In the genomic region with DNA sequence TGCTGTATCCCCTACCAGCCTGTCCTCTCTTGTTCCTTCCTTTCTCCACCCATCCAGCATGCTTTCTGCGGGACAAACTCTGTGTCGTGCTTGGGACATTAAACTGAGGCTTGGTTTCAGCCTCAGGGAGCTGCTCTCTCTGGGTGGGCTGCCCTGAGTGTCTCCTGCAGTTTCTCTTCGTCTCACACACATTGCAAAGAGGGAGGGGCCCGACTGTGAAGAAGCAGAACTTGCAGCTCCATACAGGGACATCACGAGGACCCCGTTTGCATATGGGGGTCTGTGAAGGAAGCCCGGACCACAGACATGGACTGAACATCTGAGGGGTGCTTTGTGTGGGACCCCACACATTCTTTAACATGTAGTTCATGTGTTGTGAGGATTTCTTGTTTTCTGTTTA, we compare ENCODE assay signal across 36 mouse cellular contexts.
"Had no signal": no experiment of that assay in that cellular context is flagged by ENCODE, and none has a peak within 500 bp of the region (broad histone marks: within the 10 kb centered on the region; RNA-seq: fewer than 3 reads in every experiment).

No protein-coding gene starts in this region.

- H3K9me3 ChIP-seq: heart, embryonic 10.5 days; heart, embryonic 13.5 days; heart, embryonic 15.5 days; hindbrain, embryonic 10.5 days; hindbrain, embryonic 12.5 days; hindbrain, embryonic 15.5 days; intestine, embryonic 15.5 days; kidney, embryonic 15.5 days had no signal

- H3K4me3 ChIP-seq: heart, adult 2 months; heart, embryonic 10.5 days; heart, embryonic 12.5 days; heart, embryonic 13.5 days; heart, embryonic 15.5 days; hindbrain, embryonic 10.5 days; hindbrain, embryonic 12.5 days; hindbrain, embryonic 13.5 days; hindbrain, embryonic 15.5 days; intestine, embryonic 15.5 days; kidney, embryonic 15.5 days; layer of hippocampus, adult 2 months had no signal

- H3K4me1 ChIP-seq: heart, embryonic 10.5 days; heart, embryonic 12.5 days; heart, embryonic 13.5 days; hindbrain, embryonic 10.5 days; hindbrain, embryonic 12.5 days; hindbrain, embryonic 13.5 days; hindbrain, embryonic 15.5 days; intestine, embryonic 15.5 days; kidney, embryonic 15.5 days had no signal

- H3K4me2 ChIP-seq: heart, embryonic 11.5 days; heart, embryonic 12.5 days; heart, embryonic 13.5 days; heart, embryonic 15.5 days; hindbrain, embryonic 12.5 days; hindbrain, embryonic 13.5 days; hindbrain, embryonic 14.5 days; hindbrain, embryonic 15.5 days; intestine, embryonic 15.5 days; kidney, embryonic 15.5 days had no signal

- DNase-seq: heart, adult 18-20 months; heart, adult 2 months; heart, postnatal 10 days; heart, postnatal 14 days; heart, postnatal 36 days; heart, postnatal 4 days; kidney, adult 11 months; kidney, adult 18-20 months; kidney, adult 2 months; kidney, adult 8-10 months; kidney, adult 9 months; kidney, postnatal 10 days; kidney, postnatal 14 days; kidney, postnatal 25 days; kidney, postnatal 36 days; kidney, postnatal 4 days; layer of hippocampus, adult 9-11 months had no signal

- H3K27ac ChIP-seq: heart, adult 2 months; heart, embryonic 10.5 days; heart, embryonic 13.5 days; heart, embryonic 15.5 days; hindbrain, embryonic 10.5 days; hindbrain, embryonic 12.5 days; hindbrain, embryonic 13.5 days; hindbrain, embryonic 14.5 days; hindbrain, embryonic 15.5 days; hindbrain, postnatal 0 days; intestine, embryonic 15.5 days; kidney, embryonic 15.5 days; kidney, postnatal 0 days; layer of hippocampus, adult 2 months had no signal

- H3K9ac ChIP-seq: heart, embryonic 12.5 days; heart, embryonic 13.5 days; heart, embryonic 15.5 days; hindbrain, embryonic 12.5 days; hindbrain, embryonic 13.5 days; hindbrain, embryonic 14.5 days; hindbrain, embryonic 15.5 days; intestine, embryonic 15.5 days; kidney, embryonic 15.5 days had no signal

- ATAC-seq: hindbrain, embryonic 16.5 days; hindbrain, postnatal 0 days; inflammation-experienced regulatory T-cells, adult 6 months; intestine, embryonic 15.5 days; intestine, embryonic 16.5 days; intestine, postnatal 0 days had no signal

- H3K27me3 ChIP-seq: intestine, embryonic 15.5 days had no signal

- H3K36me3 ChIP-seq: heart, embryonic 10.5 days; heart, embryonic 12.5 days; heart, embryonic 13.5 days; heart, embryonic 15.5 days; hindbrain, embryonic 10.5 days; hindbrain, embryonic 12.5 days; hindbrain, embryonic 13.5 days; hindbrain, embryonic 15.5 days; intestine, embryonic 15.5 days; kidney, embryonic 15.5 days had no signal
